Mouse (Mus musculus) frontal cortex, postnatal 10 days (tissue): ENCODE results near the gene Lce1g.

Source experiments
- DNase-seq, 2 experiments: peaks; one replicate each; pipeline ENCODE4 v3.0.0; 2022; ENCODE audit warnings: low spot score in 2 of 2, mixed read lengths in 1 of 2

Gene Lce1g

GRCm38 (mm10) chr3:92752238-92752637 is at the start of gene Lce1g:
Lce1g (minus strand) TSS chr3:92752338.
- DNase-seq: no peak

- DNase-seq: no peak
These were observed 38.3 kb upstream of the Lce1g start, which contains the start of gene Lce1j for GRCm38 (mm10) chr3:92790414-92790813. Lce1j (minus strand) TSS chr3:92790514.

- DNase-seq: no peak
These were observed 26.7 kb upstream of the Lce1g start, which contains the start of gene Lce1i for GRCm38 (mm10) chr3:92778799-92779198. Lce1i (minus strand) TSS chr3:92778899.

- no peak for DNase-seq
These were observed 19.4 kb upstream of the Lce1g start for GRCm38 (mm10) chr3:92771573-92771972.

- no peak for DNase-seq
These were observed 12.8 kb upstream of the Lce1g start, which contains the start of gene Lce1h for GRCm38 (mm10) chr3:92764965-92765364. Lce1h (minus strand) TSS chr3:92765065.

GRCm38 (mm10) chr3:92753197-92753596 is 1.1 kb upstream of the Lce1g start:
- DNase-seq: no peak

- no peak for DNase-seq
These were observed 13.1 kb downstream of the Lce1g start, which contains the start of gene Gm38119 for GRCm38 (mm10) chr3:92738996-92739395. Gm38119 (minus strand) TSS chr3:92739096.

GRCm38 (mm10) chr3:92722631-92723030 is 29.5 kb downstream of the Lce1g start:
- no peak for DNase-seq

GRCm38 (mm10) chr3:92720250-92720649 is 31.9 kb downstream of the Lce1g start, which contains the start of gene Lce1f:
Lce1f (minus strand) TSS chr3:92720350.
- no peak for DNase-seq

GRCm38 (mm10) chr3:92715122-92715521 is 37.0 kb downstream of the Lce1g start:
- DNase-seq: no peak

- no peak for DNase-seq
These were observed 43.2 kb downstream of the Lce1g start, which contains the start of gene Lce1e for GRCm38 (mm10) chr3:92708974-92709373. Lce1e (minus strand) TSS chr3:92709074.
